Mouse (Mus musculus): Measurements from ENCODE around the gene Tbl1x.
A peak's percentile ranks its signal among the peaks of the same experiment; 100 is the strongest.

Tbl1x gene

GRCm38 (mm10) chrX:77559199-77559881, 48.5 kb downstream of the Tbl1x start:
- Histone ChIP-seq H3K36me3 (ENCODE audit: control insufficient read depth, insufficient read depth, low read length, poor library complexity, severe bottlenecking) (no peaks in the 10 kb centered on the region), H3K27me3 (ENCODE audit: control insufficient read depth, insufficient read depth, low read length, poor library complexity, severe bottlenecking) (no peaks in the 10 kb centered on the region)
- DNase-seq (ENCODE audit: low read depth, low spot score) = no peak

- Histone ChIP-seq H3K27me3 (ENCODE audit: control insufficient read depth, insufficient read depth, low read length, poor library complexity, severe bottlenecking) (no peaks in the 10 kb centered on the region), H3K36me3 (ENCODE audit: control insufficient read depth, insufficient read depth, low read length, poor library complexity, severe bottlenecking) (no peaks in the 10 kb centered on the region)
- no peak for DNase-seq (ENCODE audit: low read depth, low spot score)
These were observed 52.8 kb downstream of the Tbl1x start for GRCm38 (mm10) chrX:77563616-77564015.

- Histone ChIP-seq H3K27me3 (ENCODE audit: control insufficient read depth, insufficient read depth, low read length, poor library complexity, severe bottlenecking) (no peaks in the 10 kb centered on the region), H3K36me3 (ENCODE audit: control insufficient read depth, insufficient read depth, low read length, poor library complexity, severe bottlenecking) (no peaks in the 10 kb centered on the region)
- no peak for DNase-seq (ENCODE audit: low read depth, low spot score)
These were observed 55.9 kb downstream of the Tbl1x start for GRCm38 (mm10) chrX:77566739-77567138.

GRCm38 (mm10) chrX:77568013-77568412, 57.2 kb downstream of the Tbl1x start:
- no peaks in the 10 kb centered on the region for H3K36me3 ChIP-seq (ENCODE audit: control insufficient read depth, insufficient read depth, low read length, poor library complexity, severe bottlenecking)
- no peak for DNase-seq (ENCODE audit: low read depth, low spot score)
- H3K27me3 ChIP-seq (ENCODE audit: control insufficient read depth, insufficient read depth, low read length, poor library complexity, severe bottlenecking) = no peaks in the 10 kb centered on the region

- Histone ChIP-seq H3K27me3 (ENCODE audit: control insufficient read depth, insufficient read depth, low read length, poor library complexity, severe bottlenecking) (no peaks in the 10 kb centered on the region), H3K36me3 (ENCODE audit: control insufficient read depth, insufficient read depth, low read length, poor library complexity, severe bottlenecking) (no peaks in the 10 kb centered on the region)
- no peak for DNase-seq (ENCODE audit: low read depth, low spot score)
These were observed 62.9 kb downstream of the Tbl1x start for GRCm38 (mm10) chrX:77573743-77574142.

- no peaks in the 10 kb centered on the region for H3K36me3 ChIP-seq (ENCODE audit: control insufficient read depth, insufficient read depth, low read length, poor library complexity, severe bottlenecking)
- no peak for DNase-seq (ENCODE audit: low read depth, low spot score)
- H3K27me3 ChIP-seq (ENCODE audit: control insufficient read depth, insufficient read depth, low read length, poor library complexity, severe bottlenecking) = no peaks in the 10 kb centered on the region
These were observed 66.3 kb downstream of the Tbl1x start for GRCm38 (mm10) chrX:77577108-77577507.

GRCm38 (mm10) chrX:77578172-77578571, 67.4 kb downstream of the Tbl1x start:
- H3K27me3 ChIP-seq (ENCODE audit: control insufficient read depth, insufficient read depth, low read length, poor library complexity, severe bottlenecking) = no peaks in the 10 kb centered on the region
- H3K36me3 ChIP-seq (ENCODE audit: control insufficient read depth, insufficient read depth, low read length, poor library complexity, severe bottlenecking) = no peaks in the 10 kb centered on the region
- DNase-seq (ENCODE audit: low read depth, low spot score) = no peak

GRCm38 (mm10) chrX:77579964-77580363, 69.2 kb downstream of the Tbl1x start:
- no peaks in the 10 kb centered on the region for H3K36me3 ChIP-seq (ENCODE audit: control insufficient read depth, insufficient read depth, low read length, poor library complexity, severe bottlenecking)
- no peaks in the 10 kb centered on the region for H3K27me3 ChIP-seq (ENCODE audit: control insufficient read depth, insufficient read depth, low read length, poor library complexity, severe bottlenecking)
- peak; percentile 1 for DNase-seq (ENCODE audit: low read depth, low spot score)

- no peak for DNase-seq (ENCODE audit: low read depth, low spot score)
- no peaks in the 10 kb centered on the region for H3K36me3 ChIP-seq (ENCODE audit: control insufficient read depth, insufficient read depth, low read length, poor library complexity, severe bottlenecking)
These were observed 75.2 kb downstream of the Tbl1x start for GRCm38 (mm10) chrX:77585974-77586373.

GRCm38 (mm10) chrX:77594670-77595224, 83.9 kb downstream of the Tbl1x start:
- DNase-seq (ENCODE audit: low read depth, low spot score) = no peak
- H3K27me3 ChIP-seq (ENCODE audit: control insufficient read depth, insufficient read depth, low read length, poor library complexity, severe bottlenecking) = no peaks in the 10 kb centered on the region
- no peaks in the 10 kb centered on the region for H3K36me3 ChIP-seq (ENCODE audit: control insufficient read depth, insufficient read depth, low read length, poor library complexity, severe bottlenecking)

More at GRCm38 (mm10) chrX:77585974-77586373, 75.2 kb downstream of the Tbl1x start:
- no peaks in the 10 kb centered on the region for H3K27me3 ChIP-seq (ENCODE audit: control insufficient read depth, insufficient read depth, low read length, poor library complexity, severe bottlenecking)

- Histone ChIP-seq H3K27me3 (ENCODE audit: control insufficient read depth, insufficient read depth, low read length, poor library complexity, severe bottlenecking) (no peaks in the 10 kb centered on the region), H3K36me3 (ENCODE audit: control insufficient read depth, insufficient read depth, low read length, poor library complexity, severe bottlenecking) (no peaks in the 10 kb centered on the region)
- DNase-seq (ENCODE audit: low read depth, low spot score) = no peak
These were observed 86.9 kb downstream of the Tbl1x start for GRCm38 (mm10) chrX:77597674-77598073.

- H3K27me3 ChIP-seq (ENCODE audit: control insufficient read depth, insufficient read depth, low read length, poor library complexity, severe bottlenecking) = no peaks in the 10 kb centered on the region
- no peak for DNase-seq (ENCODE audit: low read depth, low spot score)
- H3K36me3 ChIP-seq (ENCODE audit: control insufficient read depth, insufficient read depth, low read length, poor library complexity, severe bottlenecking) = no peaks in the 10 kb centered on the region
These were observed 87.9 kb downstream of the Tbl1x start for GRCm38 (mm10) chrX:77598736-77599135.

GRCm38 (mm10) chrX:77603496-77604258, 92.9 kb downstream of the Tbl1x start:
- Histone ChIP-seq H3K36me3 (ENCODE audit: control insufficient read depth, insufficient read depth, low read length, poor library complexity, severe bottlenecking) (no peaks in the 10 kb centered on the region), H3K27me3 (ENCODE audit: control insufficient read depth, insufficient read depth, low read length, poor library complexity, severe bottlenecking) (no peaks in the 10 kb centered on the region)
- DNase-seq (ENCODE audit: low read depth, low spot score) = no peak

GRCm38 (mm10) chrX:77607488-77607887, 96.7 kb downstream of the Tbl1x start:
- DNase-seq (ENCODE audit: low read depth, low spot score) = no peak

GRCm38 (mm10) chrX:77608947-77609703, 98.3 kb downstream of the Tbl1x start:
- no peaks in the 10 kb centered on the region for H3K36me3 ChIP-seq (ENCODE audit: control insufficient read depth, insufficient read depth, low read length, poor library complexity, severe bottlenecking)
- no peak for DNase-seq (ENCODE audit: low read depth, low spot score)
- no peaks in the 10 kb centered on the region for H3K27me3 ChIP-seq (ENCODE audit: control insufficient read depth, insufficient read depth, low read length, poor library complexity, severe bottlenecking)

More at GRCm38 (mm10) chrX:77607488-77607887, 96.7 kb downstream of the Tbl1x start:
- H3K27me3 ChIP-seq (ENCODE audit: control insufficient read depth, insufficient read depth, low read length, poor library complexity, severe bottlenecking) = no peaks in the 10 kb centered on the region
- no peaks in the 10 kb centered on the region for H3K36me3 ChIP-seq (ENCODE audit: control insufficient read depth, insufficient read depth, low read length, poor library complexity, severe bottlenecking)
